Mouse (Mus musculus) G1E (cell line): ENCODE data around the gene Gab1.

Source experiments
- CTCF ChIP-seq: IDR thresholded peaks from 2 replicates; pipeline ENCODE4 v1.5.1; 2012; ENCODE audit warnings: low read depth, low read length, inconsistent platforms, mixed read lengths
- GATA1 ChIP-seq: IDR thresholded peaks from 2 replicates; pipeline ENCODE4 v1.6.1; 2012; ENCODE audit warnings: borderline replicate concordance, low read length, inconsistent platforms, mixed read lengths

DNA sequence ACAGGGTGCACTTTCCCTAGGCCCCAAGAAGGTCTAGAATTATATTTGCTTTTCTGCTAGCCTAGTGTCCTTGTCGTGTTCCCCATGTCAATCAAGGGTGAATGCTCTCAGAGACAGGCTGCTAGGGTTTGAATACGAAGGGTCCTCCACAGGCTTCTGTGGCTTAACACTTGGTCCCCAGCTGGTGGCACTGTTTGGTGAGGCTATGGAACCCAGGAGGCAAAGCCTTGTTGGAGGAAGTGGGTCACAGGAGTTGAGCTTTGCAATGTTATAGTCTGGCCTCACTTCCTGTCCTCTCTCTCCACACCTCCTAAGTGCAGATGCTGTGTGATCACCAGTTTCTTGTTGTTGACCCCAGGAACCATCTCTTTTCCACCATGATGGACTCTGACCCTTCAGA, 63.3 kb downstream of the Gab1 start:
- TF ChIP-seq CTCF (no peak), GATA1 (no peak)
